Mouse (Mus musculus) megakaryocyte, embryonic 14.5 days (primary cell): ENCODE data around the gene Lacc1. TPM values are rescaled to one million over a fixed set of nuclear protein-coding genes. Genes with fewer than 3 reads are reported as not detected.

Experiments
- H3K27me3 ChIP-seq: replicated peaks from 2 replicates; pipeline ENCODE3; 2012; ENCODE audit warnings: inconsistent platforms
- H3K36me3 ChIP-seq: replicated peaks from 2 replicates; pipeline ENCODE3; 2012; ENCODE audit warnings: low read length, inconsistent platforms, mixed read lengths
- H3K4me1 ChIP-seq: 2 replicates; pipeline ENCODE4 v1.6.1; 2012; ENCODE audit warnings: inconsistent platforms
- H3K4me3 ChIP-seq: replicated peaks from 2 replicates; pipeline ENCODE3; 2012; ENCODE audit warnings: moderate library complexity, mild to moderate bottlenecking, inconsistent platforms
- H3K9me3 ChIP-seq: 2 replicates; pipeline ENCODE4 v1.6.1; 2012; ENCODE audit warnings: inconsistent platforms
- FLI1 ChIP-seq: IDR thresholded peaks from 2 replicates; pipeline ENCODE4 v1.6.1; 2012; ENCODE audit warnings: low read length, inconsistent platforms, mixed read lengths
- GATA1 ChIP-seq: IDR thresholded peaks from 3 replicates; pipeline ENCODE4 v1.6.1; 2012; ENCODE audit warnings: mixed read lengths, low read length, inconsistent platforms, borderline replicate concordance
- polyA plus RNA-seq: library from polyadenylated mRNA; stranded (reverse); fragments of >175 nt; gene quantifications from 2 replicates; pipeline ENCODE4 v1.2.3, GENCODE M21; 2012; ENCODE audit warnings: low replicate concordance; ENCODE audit not compliant: insufficient read depth

Gene Lacc1
- 2.0 and 4.9 TPM in 2 replicates for polyA plus RNA-seq

- Histone ChIP-seq H3K27me3 (peaks cover 6% of the 10 kb centered on the region), H3K9me3 (no peaks in the 10 kb centered on the region), H3K4me3 (peak within 1 kb of the TSS; percentile 94), H3K4me1 (peaks cover 31% of the 10 kb centered on the region), H3K36me3 (no peaks in the 10 kb centered on the region)
- TF ChIP-seq FLI1 (no peak), GATA1 (no peak)
Measured at GRCm38 (mm10) chr14:77036226-77037046, at the start of gene Lacc1, which contains the start of gene Ccdc122. Gene Lacc1 (minus strand): TSS chr14:77036904. Gene Ccdc122 (plus strand): TSS chr14:77036772.

- Histone ChIP-seq H3K4me1 (no peaks in the 10 kb centered on the region; the same call in 1 of the 2 replicates), H3K27me3 (peaks cover 3% of the 10 kb centered on the region), H3K4me3 (no peak overlapping the region), H3K36me3 (no peaks in the 10 kb centered on the region), H3K9me3 (no peaks in the 10 kb centered on the region)
- TF ChIP-seq FLI1 (no peak), GATA1 (no peak)
Measured at GRCm38 (mm10) chr14:77081248-77081647, 44.5 kb upstream of the Lacc1 start.

- Histone ChIP-seq H3K4me3 (no peak overlapping the region), H3K4me1 (no peaks in the 10 kb centered on the region), H3K27me3 (no peaks in the 10 kb centered on the region), H3K36me3 (no peaks in the 10 kb centered on the region), H3K9me3 (no peaks in the 10 kb centered on the region)
- TF ChIP-seq GATA1 = no peak
- TF ChIP-seq FLI1 = no peak
Measured at GRCm38 (mm10) chr14:77069361-77069760, 32.7 kb upstream of the Lacc1 start.

GRCm38 (mm10) chr14:77053288-77053687 lies 16.6 kb upstream of the Lacc1 start:
- Histone ChIP-seq H3K9me3 (peaks cover 9% of the 10 kb centered on the region), H3K4me3 (no peak overlapping the region), H3K4me1 (no peaks in the 10 kb centered on the region), H3K36me3 (no peaks in the 10 kb centered on the region), H3K27me3 (no peaks in the 10 kb centered on the region)
- no peak for TF ChIP-seq FLI1
- TF ChIP-seq GATA1 = no peak

GRCm38 (mm10) chr14:77037832-77038425 lies 1.2 kb upstream of the Lacc1 start:
- no peaks in the 10 kb centered on the region for H3K9me3 ChIP-seq
- no peak overlapping the region for H3K4me3 ChIP-seq
- TF ChIP-seq GATA1 (no peak), FLI1 (no peak)
- H3K4me1 ChIP-seq = peaks cover 31% of the 10 kb centered on the region
- no peaks in the 10 kb centered on the region for H3K36me3 ChIP-seq
- peaks cover 6% of the 10 kb centered on the region for H3K27me3 ChIP-seq

GRCm38 (mm10) chr14:77037330-77037729 lies 626 bp upstream of the Lacc1 start:
- Histone ChIP-seq H3K9me3 (no peaks in the 10 kb centered on the region), H3K4me1 (peaks cover 31% of the 10 kb centered on the region), H3K27me3 (peaks cover 6% of the 10 kb centered on the region), H3K36me3 (no peaks in the 10 kb centered on the region), H3K4me3 (peak overlapping the region; percentile 94)
- TF ChIP-seq FLI1 (no peak), GATA1 (no peak)

- Histone ChIP-seq H3K27me3 (peaks cover 6% of the 10 kb centered on the region), H3K4me1 (peaks cover 27% of the 10 kb centered on the region), H3K4me3 (no peak overlapping the region), H3K36me3 (no peaks in the 10 kb centered on the region), H3K9me3 (no peaks in the 10 kb centered on the region)
- no peak for TF ChIP-seq FLI1
- TF ChIP-seq GATA1 = no peak
Measured at GRCm38 (mm10) chr14:77034970-77035369, 1.7 kb downstream of the Lacc1 start.

- Histone ChIP-seq H3K4me3 (peak overlapping the region; percentile 18), H3K4me1 (peaks cover 32% of the 10 kb centered on the region), H3K27me3 (peaks cover 6% of the 10 kb centered on the region), H3K36me3 (no peaks in the 10 kb centered on the region), H3K9me3 (no peaks in the 10 kb centered on the region)
- TF ChIP-seq GATA1 (no peak), FLI1 (no peak)
Measured at GRCm38 (mm10) chr14:77034175-77034915, 2.4 kb downstream of the Lacc1 start.

- no peak overlapping the region for H3K4me3 ChIP-seq
- no peaks in the 10 kb centered on the region for H3K9me3 ChIP-seq
- H3K27me3 ChIP-seq = peaks cover 6% of the 10 kb centered on the region
- H3K4me1 ChIP-seq = peaks cover 34% of the 10 kb centered on the region
- no peaks in the 10 kb centered on the region for H3K36me3 ChIP-seq
- TF ChIP-seq GATA1 (no peak), FLI1 (no peak)
Measured at GRCm38 (mm10) chr14:77033391-77033790, 3.3 kb downstream of the Lacc1 start.
